Mouse (Mus musculus) lung, postnatal 0 days (tissue): ENCODE measurements around the gene Nptx1.

Experiments
- CTCF ChIP-seq: IDR thresholded peaks from 2 replicates; pipeline ENCODE4 v1.5.1; 2016; ENCODE audit warnings: antibody characterized with exemption, mild to moderate bottlenecking
- EP300 ChIP-seq: IDR thresholded peaks from 2 replicates; pipeline ENCODE4 v1.6.1; 2016; ENCODE audit warnings: antibody characterized with exemption, mild to moderate bottlenecking, control low read depth

DNA sequence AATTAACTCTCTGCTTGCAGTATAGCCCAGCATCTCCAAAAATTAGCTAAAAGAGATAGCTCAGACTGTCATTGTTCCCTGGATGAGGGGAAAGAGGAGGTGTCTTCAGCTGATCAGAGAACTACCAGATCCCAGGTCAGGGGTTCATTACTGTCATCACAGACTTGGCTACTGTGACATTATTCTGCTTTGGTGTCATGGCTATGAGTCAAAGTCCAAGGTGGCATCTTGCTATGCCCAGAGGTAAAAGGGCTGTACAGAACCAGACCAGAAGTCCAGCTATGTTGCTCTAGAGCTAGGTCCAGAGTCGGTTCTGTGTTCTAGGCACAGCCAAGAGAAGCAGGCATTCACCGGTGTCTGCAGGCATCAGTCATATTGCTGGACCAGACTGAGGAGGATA, 30.2 kb upstream of the Nptx1 start:
- TF ChIP-seq EP300 (no peak), CTCF (no peak)
